24 mouse cellular contexts compared by ENCODE assay signal in the genomic region with DNA sequence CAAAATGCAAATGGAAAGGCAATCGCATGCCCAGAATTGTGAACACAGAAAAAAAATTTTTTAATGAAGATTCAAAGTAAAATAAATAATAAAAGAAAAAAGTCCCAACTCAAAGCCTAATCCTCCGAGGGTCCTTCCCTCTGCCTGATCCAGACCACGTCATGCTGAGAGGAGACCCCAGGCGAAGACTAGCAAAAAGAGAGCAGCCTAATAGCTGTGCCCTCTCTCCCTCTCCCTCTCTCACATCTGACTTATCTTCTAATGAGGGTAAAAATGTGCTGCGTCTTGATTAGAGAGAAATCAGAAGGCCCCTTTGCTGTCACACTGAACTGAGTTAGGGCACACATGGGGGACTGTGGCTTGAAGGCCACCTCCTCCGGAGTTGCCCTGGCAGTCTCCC.
"Had no signal": no experiment of that assay in that cellular context is flagged by ENCODE, and none has a peak within 500 bp of the region (broad histone marks: within the 10 kb centered on the region; RNA-seq: fewer than 3 reads in every experiment).

No protein-coding gene starts in this region.

- H3K9me3 ChIP-seq: heart, embryonic 10.5 days; heart, embryonic 13.5 days; heart, embryonic 15.5 days; kidney, embryonic 15.5 days; limb, embryonic 13.5 days; limb, embryonic 15.5 days had no signal

- H3K9ac ChIP-seq: heart, embryonic 13.5 days; heart, embryonic 15.5 days; hindbrain, embryonic 14.5 days; kidney, embryonic 15.5 days; limb, embryonic 13.5 days; limb, embryonic 15.5 days had no signal

- H3K4me3 ChIP-seq: gastrocnemius, adult 2 months; heart, embryonic 10.5 days; heart, embryonic 13.5 days; heart, embryonic 15.5 days; kidney, embryonic 15.5 days; limb, embryonic 13.5 days; limb, embryonic 15.5 days had no signal

- H3K27me3 ChIP-seq: heart, embryonic 15.5 days; kidney, embryonic 15.5 days; limb, embryonic 15.5 days had no signal

- DNase-seq: gastrocnemius, adult 2 months; gastrocnemius, postnatal 10 days; gastrocnemius, postnatal 25 days; heart, adult 18-20 months; heart, postnatal 14 days; heart, postnatal 36 days; kidney, adult 11 months; kidney, adult 2 months; kidney, adult 9 months; kidney, postnatal 14 days; kidney, postnatal 36 days; layer of hippocampus, adult 9-11 months; layer of hippocampus, postnatal 36 days; left cerebral cortex, postnatal 4 days had no signal

- H3K27ac ChIP-seq: gastrocnemius, adult 2 months; heart, embryonic 10.5 days; heart, embryonic 13.5 days; heart, embryonic 15.5 days; hindbrain, embryonic 14.5 days; hindbrain, postnatal 0 days; kidney, embryonic 15.5 days; kidney, postnatal 0 days; limb, embryonic 13.5 days; limb, embryonic 15.5 days had no signal

- H3K4me1 ChIP-seq: heart, embryonic 13.5 days; heart, embryonic 15.5 days; limb, embryonic 13.5 days; limb, embryonic 15.5 days had no signal

- H3K36me3 ChIP-seq: heart, embryonic 10.5 days; heart, embryonic 13.5 days; heart, embryonic 15.5 days; kidney, embryonic 15.5 days; limb, embryonic 13.5 days; limb, embryonic 15.5 days had no signal

- H3K4me2 ChIP-seq: heart, embryonic 13.5 days; heart, embryonic 15.5 days; hindbrain, embryonic 14.5 days; limb, embryonic 13.5 days; limb, embryonic 15.5 days had no signal

- ATAC-seq: hindbrain, postnatal 0 days; intestine, embryonic 16.5 days had no signal
